Mouse (Mus musculus) heart, postnatal 0 days (tissue): ENCODE results near the gene Fcho1. TPM values are rescaled to one million over a fixed set of nuclear protein-coding genes. Genes with fewer than 3 reads are reported as not detected.
"Not testable (repeated sequence)": the region's sequence is repeated elsewhere in the genome, so short reads cannot be mapped to it uniquely, and the experiment has no call there.

ENCODE experiments used
- ATAC-seq: fragments of 200-750 bp; cut with Nextera tagmentation; 2 replicates; pipeline ENCODE4 v1.8.0; 2017; ENCODE audit warnings: low read depth, moderate number of reproducible peaks, moderate library complexity; ENCODE audit not compliant: insufficient read depth
- DNase-seq: peaks from one replicate; pipeline ENCODE4 v3.0.0-alpha.2; 2016; ENCODE audit warnings: low spot score
- H3K27ac ChIP-seq: fragments of 300-500 bp; sonication (generic); 2 replicates; pipeline ENCODE4 v1.5.1; 2014; ENCODE audit warnings: low read depth, mild to moderate bottlenecking
- H3K27me3 ChIP-seq: fragments of 300-500 bp; sonication (generic); 2 replicates; pipeline ENCODE4 v1.6.1; 2014; ENCODE audit warnings: low read length, mixed read lengths; ENCODE audit not compliant: control insufficient read depth, insufficient read depth
- H3K36me3 ChIP-seq: fragments of 300-500 bp; sonication (generic); replicated peaks from 2 replicates; pipeline ENCODE4 v1.6.1; 2014; ENCODE audit warnings: low read length, mixed read lengths; ENCODE audit not compliant: control insufficient read depth, insufficient read depth
- H3K4me1 ChIP-seq: fragments of 300-500 bp; sonication (generic); 2 replicates; pipeline ENCODE4 v1.6.1; 2014; ENCODE audit warnings: antibody characterized with exemption; ENCODE audit not compliant: control insufficient read depth, insufficient read depth
- H3K4me2 ChIP-seq: fragments of 300-500 bp; sonication (generic); 2 replicates; pipeline ENCODE4 v1.6.1; 2014; ENCODE audit warnings: low read depth, mild to moderate bottlenecking, low read length, moderate library complexity
- H3K4me3 ChIP-seq: fragments of 300-500 bp; sonication (generic); 2 replicates; pipeline ENCODE4 v1.5.1; 2014; ENCODE audit warnings: low read depth, low read length
- H3K9ac ChIP-seq: fragments of 300-500 bp; sonication (generic); replicated peaks from 2 replicates; pipeline ENCODE4 v1.6.1; 2014; ENCODE audit warnings: low read depth, low read length, mixed read lengths
- H3K9me3 ChIP-seq: fragments of 300-500 bp; sonication (generic); replicated peaks from 2 replicates; pipeline ENCODE4 v1.6.1; 2016; ENCODE audit warnings: low read length; ENCODE audit not compliant: control insufficient read depth
- CTCF ChIP-seq: IDR thresholded peaks from 2 replicates; pipeline ENCODE4 v1.5.1; 2016; ENCODE audit warnings: antibody characterized with exemption, control low read depth, low read depth
- EP300 ChIP-seq: IDR thresholded peaks from 2 replicates; pipeline ENCODE4 v1.6.1; 2016; ENCODE audit warnings: antibody characterized with exemption, low read depth
- WGBS: fragments of 180-500 bp; shearing (Covaris S2); extraction: QIAGEN DNeasy Blood & Tissue Kit; methylation state at CpG from one replicate; pipeline ENCODE4 v1.1.7; 2014; 5-methylcytosine and 5-hydroxymethylcytosine counted together
- polyA plus RNA-seq: library from polyadenylated mRNA; unstranded; fragments of >200 nt; fragmentation: Nextera tagmentation; extraction: Ambion mirVana; gene quantifications from 2 replicates; pipeline ENCODE4 v1.2.1, GENCODE M21; 2015
- total RNA-seq: library from RNA; depleted of rRNA; stranded (reverse); fragments of >200 nt; gene quantifications from 2 replicates; pipeline ENCODE4 v1.2.3, GENCODE M21; 2014; ENCODE audit warnings: low replicate concordance

Fcho1 gene
- total and polyA plus RNA-seq, 2 experiments from 2014 or later, result 0.04 to 0.92 TPM

GRCm38 (mm10) chr8:71751337-71751886, 25.9 kb upstream of the Fcho1 start:
- H3K36me3 ChIP-seq, H3K4me2 ChIP-seq, H3K27ac ChIP-seq, H3K9ac ChIP-seq, H3K4me3 ChIP-seq, H3K27me3 ChIP-seq, DNase-seq, H3K4me1 ChIP-seq, H3K9me3 ChIP-seq: not testable (repeated sequence)
- WGBS, result 43% methylated on average over 2 of the region's 2 CpGs
- ATAC-seq, result 0 out of 2 replicates have a peak, but pooled peaks have one; percentile 41
- peak; percentile 55 for TF ChIP-seq CTCF

GRCm38 (mm10) chr8:71749321-71750075, 24.0 kb upstream of the Fcho1 start:
- H3K27ac ChIP-seq, H3K9me3 ChIP-seq, DNase-seq, H3K4me2 ChIP-seq, H3K4me3 ChIP-seq, H3K4me1 ChIP-seq, H3K36me3 ChIP-seq, H3K27me3 ChIP-seq, H3K9ac ChIP-seq, ATAC-seq: not testable (repeated sequence)
- 70% methylated on average over 6 of the region's 6 CpGs for WGBS

- not testable (repeated sequence) for H3K27ac ChIP-seq, H3K9ac ChIP-seq, H3K36me3 ChIP-seq, H3K4me2 ChIP-seq, DNase-seq, H3K27me3 ChIP-seq, ATAC-seq, H3K9me3 ChIP-seq, H3K4me1 ChIP-seq, H3K4me3 ChIP-seq
These were observed 21.6 kb upstream of the Fcho1 start for GRCm38 (mm10) chr8:71747082-71747481.

DNA sequence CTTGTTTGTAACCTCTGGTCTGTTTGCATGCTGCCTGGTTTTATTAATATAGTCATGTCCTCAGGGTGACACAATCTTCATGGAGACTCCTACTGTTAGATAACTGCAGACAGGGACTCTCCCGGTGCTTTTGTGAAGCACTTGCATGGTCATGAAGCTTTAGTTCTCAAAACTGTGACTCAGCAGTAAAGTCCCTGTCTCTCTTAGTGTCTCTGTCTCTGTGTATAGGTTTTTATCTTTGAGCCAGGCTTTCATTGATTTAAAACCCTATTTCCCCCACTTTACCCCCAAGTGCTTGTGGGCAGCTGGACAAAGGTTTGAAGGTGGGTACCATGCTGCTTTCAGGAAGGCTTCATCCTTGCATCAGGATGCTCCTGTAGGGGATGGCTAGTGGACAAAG, 19.8 kb upstream of the Fcho1 start:
- TF ChIP-seq EP300 (no peak), CTCF (no peak)
- H3K4me3 ChIP-seq, result no peak overlapping the region

DNA sequence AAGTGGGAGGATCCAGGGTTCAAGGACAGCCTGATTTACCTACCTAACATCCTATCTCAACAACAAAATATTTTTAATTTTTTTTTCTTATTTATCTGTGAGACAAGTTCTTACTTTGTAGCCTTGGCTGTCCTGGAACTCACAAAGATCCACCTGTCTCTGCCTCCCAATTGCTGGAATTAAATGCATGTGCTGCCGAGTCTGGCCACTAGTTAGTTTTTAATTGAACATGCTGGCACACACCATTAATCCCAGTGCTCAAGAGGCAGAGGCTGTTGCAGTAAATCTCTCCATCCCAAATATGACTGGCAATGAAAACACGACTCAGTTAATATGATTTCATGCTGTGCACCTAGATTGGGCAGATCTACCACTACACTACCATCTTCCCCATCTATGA, 17.3 kb upstream of the Fcho1 start:
- ATAC-seq (no peak), DNase-seq (no peak)
- Histone ChIP-seq H3K9me3 (no peaks in the 10 kb centered on the region), H3K4me3 (no peak overlapping the region), H3K4me1 (peaks cover 5% of the 10 kb centered on the region), H3K4me2 (no peak overlapping the region), H3K27me3 (no peaks in the 10 kb centered on the region), H3K27ac (no peak overlapping the region), H3K9ac (no peak overlapping the region), H3K36me3 (no peaks in the 10 kb centered on the region)
- TF ChIP-seq CTCF (no peak), EP300 (no peak)
- WGBS, result 56% methylated on average over 2 of the region's 2 CpGs

More for the DNA sequence above, 19.8 kb upstream of the Fcho1 start:
- H3K9ac ChIP-seq, result no peak overlapping the region
- DNase-seq (no peak), ATAC-seq (no peak)
- WGBS, result 65% methylated on average over 1 of the region's 1 CpGs
- no peaks in the 10 kb centered on the region for H3K36me3 ChIP-seq
- no peaks in the 10 kb centered on the region for H3K27me3 ChIP-seq
- 0 out of 2 replicates have a peak, but pooled peaks cover 3% of the 10 kb centered on the region for H3K9me3 ChIP-seq
- H3K4me1 ChIP-seq, result peaks cover 5% of the 10 kb centered on the region
- H3K4me2 ChIP-seq, result no peak overlapping the region
- no peak overlapping the region for H3K27ac ChIP-seq

DNA sequence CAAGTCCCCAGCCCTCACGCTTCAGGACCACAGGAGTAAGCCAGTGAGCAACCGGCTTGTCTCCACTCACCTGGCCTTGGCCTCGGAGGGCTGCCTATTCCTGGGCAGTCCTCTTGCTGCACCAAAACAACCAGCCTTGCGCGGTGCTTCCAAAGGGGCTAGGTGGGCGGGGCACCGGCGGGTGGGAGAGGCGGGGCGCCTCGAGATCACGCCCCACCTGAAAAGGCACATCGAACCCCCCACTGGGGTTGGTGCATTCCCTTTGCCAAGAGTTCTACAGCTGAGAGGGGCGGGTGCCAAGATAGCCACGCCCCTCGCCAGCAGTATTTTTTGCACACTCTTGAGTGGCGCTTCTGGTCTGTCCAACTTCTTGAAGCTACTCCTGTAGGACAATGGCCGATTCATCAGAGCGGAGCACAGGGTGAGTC, 16.2 kb upstream of the Fcho1 start:
- DNase-seq (no peak), ATAC-seq (no peak)
- no peaks in the 10 kb centered on the region for H3K36me3 ChIP-seq

More for the DNA sequence above, 16.2 kb upstream of the Fcho1 start:
- Histone ChIP-seq H3K4me2 (peak overlapping the region; percentile 40), H3K9ac (no peak overlapping the region), H3K4me3 (peak overlapping the region; percentile 6; the same call in 1 of the 2 replicates), H3K27me3 (no peaks in the 10 kb centered on the region), H3K4me1 (peaks cover 5% of the 10 kb centered on the region), H3K9me3 (no peaks in the 10 kb centered on the region), H3K27ac (no peak overlapping the region)
- WGBS, result 8% methylated on average over 19 of the region's 19 CpGs
- TF ChIP-seq CTCF (no peak), EP300 (no peak)
